Mouse (Mus musculus): ENCODE data around the gene Btbd9. TPM values are rescaled to one million over a fixed set of nuclear protein-coding genes. Genes with fewer than 3 reads are reported as not detected.
"Not testable (repeated sequence)": the region's sequence is repeated elsewhere in the genome, so short reads cannot be mapped to it uniquely, and the experiment has no call there.

Btbd9 gene
- polyA plus RNA-seq, 1 experiment from 2014 or later: 40.6 TPM

DNA sequence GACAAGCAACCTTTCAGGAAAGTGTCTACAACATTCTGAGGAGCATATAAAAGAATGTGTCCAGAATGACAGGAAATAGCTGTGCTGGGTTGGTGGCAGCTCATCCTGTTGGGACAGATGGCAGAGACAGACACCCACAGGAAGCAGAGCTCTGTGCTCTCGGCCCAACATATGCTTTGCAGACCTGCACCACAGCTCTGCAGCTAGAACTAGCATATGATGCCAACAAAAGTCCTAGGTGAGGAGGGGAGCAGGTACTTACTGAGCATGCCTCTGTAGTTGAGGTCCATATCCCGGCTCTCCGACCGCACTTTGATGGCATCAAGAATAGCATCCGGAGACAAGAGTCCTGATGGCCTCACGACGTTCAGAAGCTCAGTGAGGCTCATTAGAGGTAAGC, 51.8 kb downstream of the Btbd9 start:
- Histone ChIP-seq H3K27ac (replicated peaks; ENCODE audit: low read depth, low read length) (no peak overlapping the region), H3K4me3 (ENCODE audit: low read depth, low read length) (no peak overlapping the region), H3K9ac (replicated peaks; ENCODE audit: low read length) (no peak overlapping the region), H3K4me2 (ENCODE audit: low read depth, low read length) (no peak overlapping the region), H3K36me3 (replicated peaks; ENCODE audit: control insufficient read depth, insufficient read depth, low read depth, low read length) (no peaks in the 10 kb centered on the region), H3K4me1 (ENCODE audit: control insufficient read depth, insufficient read depth, low read length) (no peaks in the 10 kb centered on the region; the same call in 1 of the 2 replicates), H3K9me3 (replicated peaks; ENCODE audit: control insufficient read depth, low read length) (no peaks in the 10 kb centered on the region), H3K27me3 (ENCODE audit: control insufficient read depth, insufficient read depth, low read length) (no peaks in the 10 kb centered on the region)
- 84% methylated on average over 7 of the region's 7 CpGs for whole genome bisulfite sequencing
- ATAC-seq (replicated peaks; ENCODE audit: insufficient number of reproducible peaks, low FRiP score, low TSS enrichment, low read depth): no peak
- no peak for DNase-seq (ENCODE audit: low spot score)

DNA sequence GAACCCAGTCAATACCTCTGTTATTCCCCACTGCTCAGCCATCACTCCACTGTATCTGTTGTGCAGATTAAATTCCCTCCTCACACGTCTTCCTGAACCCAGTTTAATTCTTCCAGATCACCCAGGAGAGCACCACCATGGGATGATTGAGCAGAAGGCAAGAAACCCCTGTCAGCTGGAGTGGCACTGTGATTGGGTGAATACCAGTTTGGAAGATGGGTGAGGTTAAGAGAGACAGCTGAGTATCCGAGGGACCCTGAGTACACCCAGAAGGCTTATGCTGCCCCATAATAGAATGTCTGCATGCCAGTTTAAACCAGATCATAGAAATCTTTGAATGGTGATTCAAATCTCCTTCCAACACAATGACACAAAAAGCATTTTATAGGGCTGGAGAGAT, 52.5 kb downstream of the Btbd9 start:
- WGBS: 74% methylated on average over 2 of the region's 2 CpGs

DNA sequence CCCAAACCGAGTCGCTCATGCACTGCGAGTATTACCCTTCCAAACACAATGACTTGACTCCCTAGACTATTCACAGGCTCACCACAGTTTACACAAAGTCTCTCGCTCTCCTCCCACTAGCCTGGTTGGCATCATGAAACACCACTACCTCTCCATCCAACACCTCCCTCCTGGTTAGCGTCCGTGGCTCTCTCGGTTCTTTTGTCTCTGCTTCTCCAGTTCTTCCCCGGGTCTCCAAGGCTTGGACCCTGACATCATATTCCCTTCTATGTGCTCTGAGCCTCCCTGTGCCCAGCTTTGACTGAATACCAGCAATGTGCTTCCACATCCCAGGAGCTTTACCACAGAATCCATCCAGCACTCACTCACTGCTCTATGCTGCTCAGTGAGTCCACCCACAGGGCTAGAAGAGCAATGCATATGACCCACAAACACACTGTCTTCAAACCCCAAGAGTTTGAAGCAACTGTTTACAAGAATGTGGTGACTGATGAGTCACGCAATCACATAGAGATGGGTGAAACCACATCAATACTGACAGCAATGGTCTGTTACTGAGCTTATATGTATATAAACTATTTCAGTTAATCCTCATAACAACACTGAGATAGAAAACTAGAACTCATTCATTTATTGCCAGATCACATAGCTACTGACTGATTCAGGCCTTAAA, 53.7 kb downstream of the Btbd9 start:
- H3K36me3 ChIP-seq (replicated peaks; ENCODE audit: control insufficient read depth, insufficient read depth, low read depth, low read length): no peaks in the 10 kb centered on the region
- no peaks in the 10 kb centered on the region for H3K27me3 ChIP-seq (ENCODE audit: control insufficient read depth, insufficient read depth, low read length)
- no peak overlapping the region for H3K4me3 ChIP-seq (ENCODE audit: low read depth, low read length)
- 92% methylated on average over 9 of the region's 9 CpGs for WGBS
- no peaks in the 10 kb centered on the region for H3K9me3 ChIP-seq (replicated peaks; ENCODE audit: control insufficient read depth, low read length)
- DNase-seq (ENCODE audit: low spot score) (no peak), ATAC-seq (replicated peaks; ENCODE audit: insufficient number of reproducible peaks, low FRiP score, low TSS enrichment, low read depth) (no peak)
- H3K4me1 ChIP-seq (ENCODE audit: control insufficient read depth, insufficient read depth, low read length): no peaks in the 10 kb centered on the region; the same call in 1 of the 2 replicates
- H3K9ac ChIP-seq (replicated peaks; ENCODE audit: low read length): no peak overlapping the region
- H3K4me2 ChIP-seq (ENCODE audit: low read depth, low read length): no peak overlapping the region
- H3K27ac ChIP-seq (replicated peaks; ENCODE audit: low read depth, low read length): no peak overlapping the region

More for the DNA sequence above, 52.5 kb downstream of the Btbd9 start:
- no peak overlapping the region for H3K9ac ChIP-seq (replicated peaks; ENCODE audit: low read length)
- H3K9me3 ChIP-seq (replicated peaks; ENCODE audit: control insufficient read depth, low read length): no peaks in the 10 kb centered on the region
- no peaks in the 10 kb centered on the region; the same call in 1 of the 2 replicates for H3K4me1 ChIP-seq (ENCODE audit: control insufficient read depth, insufficient read depth, low read length)
- no peak overlapping the region for H3K4me2 ChIP-seq (ENCODE audit: low read depth, low read length)
- no peak for ATAC-seq (replicated peaks; ENCODE audit: insufficient number of reproducible peaks, low FRiP score, low TSS enrichment, low read depth)
- H3K36me3 ChIP-seq (replicated peaks; ENCODE audit: control insufficient read depth, insufficient read depth, low read depth, low read length): no peaks in the 10 kb centered on the region
- no peaks in the 10 kb centered on the region for H3K27me3 ChIP-seq (ENCODE audit: control insufficient read depth, insufficient read depth, low read length)
- DNase-seq (ENCODE audit: low spot score): no peak
- no peak overlapping the region for H3K27ac ChIP-seq (replicated peaks; ENCODE audit: low read depth, low read length)
- no peak overlapping the region for H3K4me3 ChIP-seq (ENCODE audit: low read depth, low read length)

DNA sequence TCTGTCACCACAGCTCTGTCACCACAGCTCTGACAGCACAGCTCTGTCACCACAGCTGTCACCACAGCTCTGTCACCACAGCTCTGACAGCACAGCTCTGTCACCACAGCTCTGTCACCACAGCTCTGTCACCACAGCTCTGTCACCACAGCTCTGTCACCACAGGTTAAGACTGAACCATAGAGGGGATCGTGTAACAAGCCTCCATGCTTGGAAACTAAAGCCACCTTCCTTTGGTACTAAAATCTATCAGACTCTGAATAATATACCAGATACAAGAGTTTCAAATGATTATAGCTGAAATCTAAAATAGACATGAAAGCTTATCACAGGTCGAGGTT, 57.1 kb downstream of the Btbd9 start:
- 78% methylated on average over 2 of the region's 2 CpGs for WGBS
- not testable (repeated sequence) for DNase-seq (ENCODE audit: low spot score); H3K4me2 ChIP-seq (ENCODE audit: low read depth, low read length); H3K36me3 ChIP-seq (replicated peaks; ENCODE audit: control insufficient read depth, insufficient read depth, low read depth, low read length); H3K9ac ChIP-seq (replicated peaks; ENCODE audit: low read length); H3K27me3 ChIP-seq (ENCODE audit: control insufficient read depth, insufficient read depth, low read length); H3K27ac ChIP-seq (replicated peaks; ENCODE audit: low read depth, low read length); ATAC-seq (replicated peaks; ENCODE audit: insufficient number of reproducible peaks, low FRiP score, low TSS enrichment, low read depth); H3K9me3 ChIP-seq (replicated peaks; ENCODE audit: control insufficient read depth, low read length); H3K4me3 ChIP-seq (ENCODE audit: low read depth, low read length); H3K4me1 ChIP-seq (ENCODE audit: control insufficient read depth, insufficient read depth, low read length)

DNA sequence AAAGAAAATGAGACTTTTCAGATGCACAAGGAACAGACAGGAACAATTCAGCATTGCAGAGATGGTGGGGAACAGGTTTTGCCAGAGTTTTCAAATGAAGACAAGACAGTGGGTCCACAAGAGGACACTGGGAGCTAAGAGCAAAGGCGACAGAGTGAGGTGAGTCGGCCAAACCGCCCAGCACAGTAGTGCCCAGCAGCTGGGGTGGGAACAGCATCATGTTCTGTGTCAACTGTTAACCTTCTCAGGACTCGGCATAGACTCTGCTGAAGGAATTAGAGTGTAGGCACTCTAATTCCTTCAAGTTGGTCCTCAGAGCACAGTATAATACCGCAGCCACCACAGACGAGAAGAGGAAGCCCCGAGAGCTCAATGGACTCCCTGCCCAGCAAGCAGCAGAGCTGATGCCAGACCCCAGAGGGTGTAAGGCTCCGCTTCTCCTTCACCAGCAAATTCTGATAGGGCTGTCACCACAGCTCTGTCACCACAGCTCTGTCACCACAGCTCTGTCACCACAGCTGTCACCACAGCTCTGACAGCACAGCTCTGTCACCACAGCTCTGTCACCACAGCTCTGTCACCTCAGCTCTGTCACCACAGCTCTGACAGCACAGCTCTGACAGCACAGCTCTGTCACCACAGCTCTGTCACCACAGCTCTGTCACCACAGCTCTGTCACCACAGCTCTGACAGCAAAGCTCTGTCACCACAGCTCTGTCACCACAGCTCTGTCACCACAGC, 57.7 kb downstream of the Btbd9 start:
- WGBS: 85% methylated on average over 8 of the region's 8 CpGs
- Histone ChIP-seq H3K4me3 (ENCODE audit: low read depth, low read length) (no peak overlapping the region), H3K4me2 (ENCODE audit: low read depth, low read length) (no peak overlapping the region), H3K9ac (replicated peaks; ENCODE audit: low read length) (no peak overlapping the region), H3K36me3 (replicated peaks; ENCODE audit: control insufficient read depth, insufficient read depth, low read depth, low read length) (no peaks in the 10 kb centered on the region; the same call in 1 of the 2 replicates), H3K4me1 (ENCODE audit: control insufficient read depth, insufficient read depth, low read length) (no peaks in the 10 kb centered on the region), H3K27me3 (ENCODE audit: control insufficient read depth, insufficient read depth, low read length) (no peaks in the 10 kb centered on the region), H3K27ac (replicated peaks; ENCODE audit: low read depth, low read length) (no peak overlapping the region), H3K9me3 (replicated peaks; ENCODE audit: control insufficient read depth, low read length) (no peaks in the 10 kb centered on the region)
- ATAC-seq (replicated peaks; ENCODE audit: insufficient number of reproducible peaks, low FRiP score, low TSS enrichment, low read depth) (no peak), DNase-seq (ENCODE audit: low spot score) (no peak)

DNA sequence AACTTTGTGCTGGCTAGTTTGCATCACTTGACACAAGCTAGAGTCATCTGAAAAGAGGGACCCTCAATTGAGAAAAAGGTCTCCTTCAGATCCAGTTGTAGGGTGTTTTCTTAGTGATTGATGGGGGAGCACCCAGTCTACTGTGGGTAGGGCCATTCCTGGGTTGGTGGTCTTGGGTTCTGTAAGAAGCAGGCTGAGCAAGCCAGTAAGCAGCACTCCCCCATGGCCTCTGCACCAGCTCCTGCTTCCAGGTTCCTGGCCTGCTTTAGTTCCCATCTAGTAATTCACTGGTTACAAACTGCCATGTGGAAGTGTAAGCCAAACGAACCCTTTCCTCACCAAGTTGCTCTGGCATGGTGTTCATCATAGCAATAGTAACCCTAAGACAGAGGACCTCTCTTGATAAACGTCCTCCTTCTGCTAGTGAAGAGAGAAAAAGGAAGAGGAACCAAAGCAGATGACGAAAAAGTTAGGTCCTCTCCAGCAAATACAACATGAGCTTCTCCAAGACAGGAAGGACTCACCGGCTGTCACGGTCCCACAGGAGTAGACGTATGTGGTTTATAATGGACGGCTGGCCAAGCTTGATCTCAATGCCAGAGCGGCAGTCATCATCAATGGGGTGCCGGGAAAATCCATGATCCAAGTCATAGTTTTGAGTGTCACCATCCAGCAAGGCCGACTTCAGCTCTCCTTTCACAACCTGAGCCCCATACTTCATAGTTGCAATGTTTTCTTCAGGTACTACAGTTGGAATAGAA, 59.5 kb downstream of the Btbd9 start:
- no peak overlapping the region for H3K4me3 ChIP-seq (ENCODE audit: low read depth, low read length)
- no peaks in the 10 kb centered on the region for H3K27me3 ChIP-seq (ENCODE audit: control insufficient read depth, insufficient read depth, low read length)
- no peak for ATAC-seq (replicated peaks; ENCODE audit: insufficient number of reproducible peaks, low FRiP score, low TSS enrichment, low read depth)
- no peaks in the 10 kb centered on the region for H3K4me1 ChIP-seq (ENCODE audit: control insufficient read depth, insufficient read depth, low read length)
- DNase-seq (ENCODE audit: low spot score): no peak
- no peaks in the 10 kb centered on the region for H3K9me3 ChIP-seq (replicated peaks; ENCODE audit: control insufficient read depth, low read length)
- WGBS: 92% methylated on average over 10 of the region's 10 CpGs
- no peak overlapping the region for H3K4me2 ChIP-seq (ENCODE audit: low read depth, low read length)
- H3K36me3 ChIP-seq (replicated peaks; ENCODE audit: control insufficient read depth, insufficient read depth, low read depth, low read length): no peaks in the 10 kb centered on the region; the same call in 1 of the 2 replicates
- no peak overlapping the region for H3K27ac ChIP-seq (replicated peaks; ENCODE audit: low read depth, low read length)
- H3K9ac ChIP-seq (replicated peaks; ENCODE audit: low read length): no peak overlapping the region

DNA sequence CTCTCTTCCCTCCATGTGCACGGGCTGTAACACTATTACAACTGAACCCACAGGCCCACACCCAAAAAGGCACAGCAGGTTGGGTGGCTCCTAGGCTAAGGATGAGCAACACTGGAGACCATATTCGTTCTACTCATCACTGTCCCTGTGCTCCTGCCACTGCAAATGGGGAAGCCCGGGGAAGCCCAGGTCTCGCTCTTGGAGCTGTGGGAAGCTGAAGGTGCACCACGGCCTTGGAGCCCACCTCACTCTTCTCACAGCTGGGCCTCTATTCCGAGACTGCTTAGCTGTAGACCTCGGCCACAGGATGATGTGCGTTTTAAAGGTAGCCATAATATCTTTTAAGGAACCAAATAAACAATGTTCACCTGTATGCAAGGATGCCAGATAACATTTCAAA, 60.9 kb downstream of the Btbd9 start:
- no peaks in the 10 kb centered on the region; the same call in 1 of the 2 replicates for H3K36me3 ChIP-seq (replicated peaks; ENCODE audit: control insufficient read depth, insufficient read depth, low read depth, low read length)
- no peak overlapping the region for H3K9ac ChIP-seq (replicated peaks; ENCODE audit: low read length)
- no peaks in the 10 kb centered on the region for H3K9me3 ChIP-seq (replicated peaks; ENCODE audit: control insufficient read depth, low read length)
- DNase-seq (ENCODE audit: low spot score) (no peak), ATAC-seq (replicated peaks; ENCODE audit: insufficient number of reproducible peaks, low FRiP score, low TSS enrichment, low read depth) (no peak)
- H3K27ac ChIP-seq (replicated peaks; ENCODE audit: low read depth, low read length): no peak overlapping the region
- 90% methylated on average over 8 of the region's 8 CpGs for WGBS
- H3K4me2 ChIP-seq (ENCODE audit: low read depth, low read length): no peak overlapping the region
- H3K4me1 ChIP-seq (ENCODE audit: control insufficient read depth, insufficient read depth, low read length): no peaks in the 10 kb centered on the region
- no peak overlapping the region for H3K4me3 ChIP-seq (ENCODE audit: low read depth, low read length)
- no peaks in the 10 kb centered on the region for H3K27me3 ChIP-seq (ENCODE audit: control insufficient read depth, insufficient read depth, low read length)

DNA sequence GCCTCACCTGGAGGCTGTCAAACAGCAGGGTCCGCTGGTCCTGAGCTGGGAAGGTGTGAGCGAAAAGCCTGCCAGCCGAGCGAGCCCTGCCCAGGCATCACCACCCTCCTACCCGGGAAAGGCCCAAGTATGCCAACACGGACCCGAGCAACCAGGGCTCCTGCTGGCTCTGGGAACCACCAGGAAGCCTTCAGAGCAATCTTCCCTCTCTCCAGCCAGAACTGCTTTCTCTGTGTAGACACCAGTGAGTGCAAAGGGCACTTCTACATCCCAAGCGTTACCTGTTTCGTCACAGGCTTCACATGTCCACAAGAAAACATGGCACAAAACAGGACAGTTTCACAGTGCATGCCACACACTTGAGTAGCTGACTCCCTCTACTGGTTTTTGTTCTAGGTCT, 63.3 kb downstream of the Btbd9 start:
- no peaks in the 10 kb centered on the region; the same call in 1 of the 2 replicates for H3K36me3 ChIP-seq (replicated peaks; ENCODE audit: control insufficient read depth, insufficient read depth, low read depth, low read length)
- H3K9me3 ChIP-seq (replicated peaks; ENCODE audit: control insufficient read depth, low read length): no peaks in the 10 kb centered on the region
- ATAC-seq (replicated peaks; ENCODE audit: insufficient number of reproducible peaks, low FRiP score, low TSS enrichment, low read depth): no peak
- H3K4me2 ChIP-seq (ENCODE audit: low read depth, low read length): no peak overlapping the region
- no peak overlapping the region for H3K27ac ChIP-seq (replicated peaks; ENCODE audit: low read depth, low read length)
- no peak for DNase-seq (ENCODE audit: low spot score)
- H3K4me1 ChIP-seq (ENCODE audit: control insufficient read depth, insufficient read depth, low read length): no peaks in the 10 kb centered on the region
- WGBS: 92% methylated on average over 9 of the region's 9 CpGs
- no peak overlapping the region for H3K9ac ChIP-seq (replicated peaks; ENCODE audit: low read length)
- H3K27me3 ChIP-seq (ENCODE audit: control insufficient read depth, insufficient read depth, low read length): no peaks in the 10 kb centered on the region
- no peak overlapping the region for H3K4me3 ChIP-seq (ENCODE audit: low read depth, low read length)
